Mouse (Mus musculus): ENCODE results near the gene Prkce. TPM values are rescaled to one million over a fixed set of nuclear protein-coding genes. Genes with fewer than 3 reads are reported as not detected.

Prkce gene
- polyA plus RNA-seq, 1 experiment from 2014 or later: 35.7 TPM

GRCm38 (mm10) chr17:86236861-86237763 is 69.5 kb downstream of the Prkce start:
- 80% methylated on average over 16 of the region's 16 CpGs for WGBS

GRCm38 (mm10) chr17:86242291-86242690 is 74.7 kb downstream of the Prkce start:
- WGBS: 93% methylated on average over 9 of the region's 9 CpGs
- Histone ChIP-seq H3K27me3 (replicated peaks; ENCODE audit: control insufficient read depth, insufficient read depth, low read length) (no peaks in the 10 kb centered on the region), H3K9ac (ENCODE audit: low read depth, low read length) (no peak overlapping the region), H3K36me3 (ENCODE audit: control insufficient read depth, insufficient read depth, low read length) (no peaks in the 10 kb centered on the region), H3K4me3 (ENCODE audit: low read length) (no peak overlapping the region), H3K9me3 (ENCODE audit: control insufficient read depth, low read length) (no peaks in the 10 kb centered on the region), H3K4me1 (ENCODE audit: control insufficient read depth, insufficient read depth, low read depth, low read length) (peaks cover under 1% of the 10 kb centered on the region), H3K4me2 (ENCODE audit: low read length) (no peak overlapping the region), H3K27ac (ENCODE audit: low read depth, low read length) (no peak overlapping the region)
- ATAC-seq: no peak

More at GRCm38 (mm10) chr17:86236861-86237763, 69.5 kb downstream of the Prkce start:
- Histone ChIP-seq H3K27me3 (replicated peaks; ENCODE audit: control insufficient read depth, insufficient read depth, low read length) (no peaks in the 10 kb centered on the region), H3K9me3 (ENCODE audit: control insufficient read depth, low read length) (no peaks in the 10 kb centered on the region), H3K4me3 (ENCODE audit: low read length) (no peak overlapping the region), H3K4me2 (ENCODE audit: low read length) (no peak overlapping the region), H3K27ac (ENCODE audit: low read depth, low read length) (no peak overlapping the region; the same call in 1 of the 2 replicates), H3K4me1 (ENCODE audit: control insufficient read depth, insufficient read depth, low read depth, low read length) (peaks cover 19% of the 10 kb centered on the region), H3K36me3 (ENCODE audit: control insufficient read depth, insufficient read depth, low read length) (no peaks in the 10 kb centered on the region), H3K9ac (ENCODE audit: low read depth, low read length) (no peak overlapping the region)
- peak; percentile 76 for ATAC-seq

- ATAC-seq: no peak
- Histone ChIP-seq H3K36me3 (ENCODE audit: control insufficient read depth, insufficient read depth, low read length) (no peaks in the 10 kb centered on the region), H3K9ac (ENCODE audit: low read depth, low read length) (no peak overlapping the region), H3K27ac (ENCODE audit: low read depth, low read length) (no peak overlapping the region), H3K4me1 (ENCODE audit: control insufficient read depth, insufficient read depth, low read depth, low read length) (no peaks in the 10 kb centered on the region), H3K4me3 (ENCODE audit: low read length) (no peak overlapping the region), H3K9me3 (ENCODE audit: control insufficient read depth, low read length) (no peaks in the 10 kb centered on the region), H3K4me2 (ENCODE audit: low read length) (no peak overlapping the region), H3K27me3 (replicated peaks; ENCODE audit: control insufficient read depth, insufficient read depth, low read length) (no peaks in the 10 kb centered on the region)
- 88% methylated on average over 16 of the region's 16 CpGs for WGBS
These were observed 75.5 kb downstream of the Prkce start for GRCm38 (mm10) chr17:86243109-86243527.

- no peaks in the 10 kb centered on the region for H3K4me1 ChIP-seq (ENCODE audit: control insufficient read depth, insufficient read depth, low read depth, low read length)
- H3K27ac ChIP-seq (ENCODE audit: low read depth, low read length): no peak overlapping the region
- H3K9me3 ChIP-seq (ENCODE audit: control insufficient read depth, low read length): no peaks in the 10 kb centered on the region
- WGBS: 94% methylated on average over 5 of the region's 5 CpGs
- no peaks in the 10 kb centered on the region for H3K27me3 ChIP-seq (replicated peaks; ENCODE audit: control insufficient read depth, insufficient read depth, low read length)
- no peak overlapping the region for H3K9ac ChIP-seq (ENCODE audit: low read depth, low read length)
- ATAC-seq: no peak
- H3K36me3 ChIP-seq (ENCODE audit: control insufficient read depth, insufficient read depth, low read length): no peaks in the 10 kb centered on the region
- no peak overlapping the region for H3K4me3 ChIP-seq (ENCODE audit: low read length)
- H3K4me2 ChIP-seq (ENCODE audit: low read length): no peak overlapping the region
These were observed 76.8 kb downstream of the Prkce start for GRCm38 (mm10) chr17:86244397-86244796.

GRCm38 (mm10) chr17:86248832-86249231 is 81.2 kb downstream of the Prkce start:
- H3K4me3 ChIP-seq (ENCODE audit: low read length): no peak overlapping the region
- no peak overlapping the region for H3K4me2 ChIP-seq (ENCODE audit: low read length)
- H3K36me3 ChIP-seq (ENCODE audit: control insufficient read depth, insufficient read depth, low read length): no peaks in the 10 kb centered on the region
- 91% methylated on average over 8 of the region's 8 CpGs for WGBS
- ATAC-seq: no peak
- H3K9me3 ChIP-seq (ENCODE audit: control insufficient read depth, low read length): no peaks in the 10 kb centered on the region
- H3K27ac ChIP-seq (ENCODE audit: low read depth, low read length): no peak overlapping the region
- H3K4me1 ChIP-seq (ENCODE audit: control insufficient read depth, insufficient read depth, low read depth, low read length): peaks cover 9% of the 10 kb centered on the region
- H3K27me3 ChIP-seq (replicated peaks; ENCODE audit: control insufficient read depth, insufficient read depth, low read length): no peaks in the 10 kb centered on the region
- H3K9ac ChIP-seq (ENCODE audit: low read depth, low read length): no peak overlapping the region

- Histone ChIP-seq H3K36me3 (ENCODE audit: control insufficient read depth, insufficient read depth, low read length) (no peaks in the 10 kb centered on the region), H3K27me3 (replicated peaks; ENCODE audit: control insufficient read depth, insufficient read depth, low read length) (no peaks in the 10 kb centered on the region), H3K27ac (ENCODE audit: low read depth, low read length) (peak overlapping the region; percentile 71), H3K4me3 (ENCODE audit: low read length) (no peak overlapping the region), H3K9me3 (ENCODE audit: control insufficient read depth, low read length) (no peaks in the 10 kb centered on the region), H3K4me2 (ENCODE audit: low read length) (no peak overlapping the region), H3K4me1 (ENCODE audit: control insufficient read depth, insufficient read depth, low read depth, low read length) (peaks cover 13% of the 10 kb centered on the region), H3K9ac (ENCODE audit: low read depth, low read length) (no peak overlapping the region)
- 0 out of 2 replicates have a peak, but pooled peaks have one; percentile 10 for ATAC-seq
- WGBS: 70% methylated on average over 21 of the region's 21 CpGs
These were observed 82.2 kb downstream of the Prkce start for GRCm38 (mm10) chr17:86249499-86250405.

GRCm38 (mm10) chr17:86250406-86250905 is 82.9 kb downstream of the Prkce start:
- Histone ChIP-seq H3K4me1 (ENCODE audit: control insufficient read depth, insufficient read depth, low read depth, low read length) (peaks cover 13% of the 10 kb centered on the region), H3K9ac (ENCODE audit: low read depth, low read length) (no peak overlapping the region), H3K36me3 (ENCODE audit: control insufficient read depth, insufficient read depth, low read length) (no peaks in the 10 kb centered on the region), H3K9me3 (ENCODE audit: control insufficient read depth, low read length) (no peaks in the 10 kb centered on the region), H3K4me2 (ENCODE audit: low read length) (no peak overlapping the region), H3K4me3 (ENCODE audit: low read length) (no peak overlapping the region), H3K27me3 (replicated peaks; ENCODE audit: control insufficient read depth, insufficient read depth, low read length) (no peaks in the 10 kb centered on the region), H3K27ac (ENCODE audit: low read depth, low read length) (peak overlapping the region; percentile 71)
- ATAC-seq: no peak
- WGBS: 60% methylated on average over 7 of the region's 7 CpGs

GRCm38 (mm10) chr17:86253884-86254283 is 86.3 kb downstream of the Prkce start:
- H3K9ac ChIP-seq (ENCODE audit: low read depth, low read length): no peak overlapping the region
- H3K36me3 ChIP-seq (ENCODE audit: control insufficient read depth, insufficient read depth, low read length): no peaks in the 10 kb centered on the region
- no peaks in the 10 kb centered on the region for H3K27me3 ChIP-seq (replicated peaks; ENCODE audit: control insufficient read depth, insufficient read depth, low read length)
- H3K4me3 ChIP-seq (ENCODE audit: low read length): no peak overlapping the region
- peak; percentile 14; the same call in 1 of the 2 replicates for ATAC-seq
- 70% methylated on average over 9 of the region's 9 CpGs for WGBS
- peaks cover 13% of the 10 kb centered on the region for H3K4me1 ChIP-seq (ENCODE audit: control insufficient read depth, insufficient read depth, low read depth, low read length)
- peak overlapping the region; percentile 60 for H3K27ac ChIP-seq (ENCODE audit: low read depth, low read length)
- H3K4me2 ChIP-seq (ENCODE audit: low read length): no peak overlapping the region
- no peaks in the 10 kb centered on the region for H3K9me3 ChIP-seq (ENCODE audit: control insufficient read depth, low read length)
